Mouse (Mus musculus) heart, embryonic 14.5 days (tissue): ENCODE data around the gene Trabd2b. TPM values are rescaled to one million over a fixed set of nuclear protein-coding genes. Genes with fewer than 3 reads are reported as not detected.

ENCODE experiments used
- ATAC-seq: fragments of 200-750 bp; cut with Nextera tagmentation; 2 replicates; pipeline ENCODE4 v1.8.0; 2017; ENCODE audit warnings: low read depth, moderate TSS enrichment; ENCODE audit not compliant: insufficient number of reproducible peaks, insufficient read depth, low FRiP score
- H3K27ac ChIP-seq, 2 experiments: fragments of 200-500 bp in 1 of 2; fragments of 300-500 bp in 1 of 2; sonication (generic) in 1 of 2; replicated peaks in 1 of 2; 2 replicates each; pipeline ENCODE4 v1.5.1; 2012 to 2014; ENCODE audit warnings: low read depth in 2 of 2, low read length in 2 of 2, control low read depth in 1 of 2, mild to moderate bottlenecking in 1 of 2, mixed read lengths in 1 of 2; ENCODE audit not compliant: control insufficient read depth in 1 of 2, insufficient read depth in 1 of 2
- H3K27me3 ChIP-seq: fragments of 300-500 bp; sonication (generic); 2 replicates; pipeline ENCODE4 v1.6.1; 2014; ENCODE audit warnings: mild to moderate bottlenecking, low read length, control low read depth; ENCODE audit not compliant: control insufficient read depth, insufficient read depth
- H3K36me3 ChIP-seq: fragments of 300-500 bp; sonication (generic); 2 replicates; pipeline ENCODE4 v1.6.1; 2014; ENCODE audit warnings: mild to moderate bottlenecking, control low read depth, low read length, mixed read lengths; ENCODE audit not compliant: control insufficient read depth, insufficient read depth
- H3K4me1 ChIP-seq, 2 experiments: fragments of 200-500 bp in 1 of 2; fragments of 300-500 bp in 1 of 2; sonication (generic) in 1 of 2; 2 replicates each; pipeline ENCODE4 v1.6.1; 2012 to 2014; ENCODE audit warnings: low read length in 2 of 2, control low read depth in 1 of 2, mixed read lengths in 1 of 2; ENCODE audit not compliant: control insufficient read depth in 2 of 2, insufficient read depth in 2 of 2
- H3K4me2 ChIP-seq: fragments of 300-500 bp; sonication (generic); 2 replicates; pipeline ENCODE4 v1.6.1; 2014; ENCODE audit warnings: mild to moderate bottlenecking, low read length
- H3K4me3 ChIP-seq, 2 experiments: fragments of 200-500 bp in 1 of 2; fragments of 300-500 bp in 1 of 2; sonication (generic) in 1 of 2; 2 replicates each; pipeline ENCODE4 v1.5.1; 2012 to 2014; ENCODE audit warnings: low read length in 2 of 2, mild to moderate bottlenecking in 2 of 2, control low read depth in 1 of 2, low read depth in 1 of 2, moderate library complexity in 1 of 2; ENCODE audit not compliant: control insufficient read depth in 1 of 2, insufficient read depth in 1 of 2
- H3K9ac ChIP-seq: fragments of 300-500 bp; sonication (generic); 2 replicates; pipeline ENCODE4 v1.6.1; 2014; ENCODE audit warnings: mild to moderate bottlenecking, low read length
- H3K9me3 ChIP-seq: fragments of 300-500 bp; sonication (generic); 2 replicates; pipeline ENCODE4 v1.6.1; 2016; ENCODE audit warnings: low read length, control low read depth; ENCODE audit not compliant: control insufficient read depth
- WGBS: fragments of 180-500 bp; shearing (Covaris S2); extraction: QIAGEN DNeasy Blood & Tissue Kit; methylation state at CpG from one replicate; pipeline ENCODE4 v1.1.7; 2014; 5-methylcytosine and 5-hydroxymethylcytosine counted together
- polyA plus RNA-seq: library from polyadenylated mRNA; unstranded; fragments of >200 nt; fragmentation: Nextera tagmentation; extraction: Ambion mirVana; gene quantifications from 2 replicates; pipeline ENCODE4 v1.2.1, GENCODE M21; 2014

Gene Trabd2b
- polyA plus RNA-seq, 1 experiment from 2014 or later, result 2.7 TPM

DNA sequence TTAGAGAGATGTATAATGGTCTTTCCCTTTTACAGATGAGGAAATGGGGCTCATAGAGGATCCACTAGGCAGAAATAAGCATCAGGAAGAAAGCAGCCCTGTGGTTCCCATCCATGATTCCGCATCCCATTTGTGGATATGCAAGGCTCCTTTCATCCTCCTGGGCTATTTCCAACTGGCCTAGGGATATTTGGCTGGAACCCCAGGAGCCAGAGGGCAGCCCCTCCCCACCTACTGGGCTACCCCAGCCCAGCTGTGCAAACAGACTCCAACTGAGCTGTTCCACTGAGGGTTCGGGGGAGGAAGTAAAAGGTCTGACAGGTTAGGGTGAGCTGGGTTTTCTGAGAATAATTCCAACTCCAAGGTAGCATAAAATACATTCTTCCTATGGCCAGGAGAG is 39.5 kb upstream of the Trabd2b start:
- no peak overlapping the region for H3K27ac ChIP-seq
- no peaks in the 10 kb centered on the region for H3K36me3 ChIP-seq
- no peak overlapping the region for H3K4me3 ChIP-seq
- no peak overlapping the region for H3K9ac ChIP-seq
- peaks cover 7% of the 10 kb centered on the region for H3K27me3 ChIP-seq
- no peak overlapping the region for H3K4me2 ChIP-seq
- 86% methylated on average over 2 of the region's 2 CpGs for WGBS
- no peak for ATAC-seq
- no peaks in the 10 kb centered on the region for H3K9me3 ChIP-seq
- peaks cover 0 to 2% of the 10 kb centered on the region in 2 experiments; a peak in 1 of 4 replicates for H3K4me1 ChIP-seq

DNA sequence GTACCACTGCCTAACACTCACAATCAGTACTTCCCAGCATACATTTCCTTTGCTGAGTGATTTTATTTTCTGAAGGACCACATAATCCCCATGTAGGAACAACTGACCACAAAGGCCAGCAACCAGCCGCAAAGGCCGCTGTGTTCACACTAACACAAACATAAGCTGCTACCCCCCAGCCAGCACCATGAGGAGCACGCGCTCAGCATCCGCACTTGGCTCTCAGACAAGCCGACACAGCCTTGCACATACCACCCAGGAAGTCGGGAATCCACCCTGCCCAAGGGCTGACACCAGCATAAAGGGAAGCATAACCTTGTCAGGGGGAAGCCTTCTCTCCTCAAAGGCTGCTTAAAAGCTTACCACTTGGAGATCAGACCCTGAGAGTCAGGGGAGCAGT is 38.7 kb upstream of the Trabd2b start:
- Histone ChIP-seq H3K4me2 (no peak overlapping the region), H3K27me3 (peaks cover 7% of the 10 kb centered on the region), H3K4me1 (peaks cover 0 to 2% of the 10 kb centered on the region in 2 experiments; a peak in 1 of 4 replicates), H3K9me3 (no peaks in the 10 kb centered on the region), H3K4me3 (no peak overlapping the region), H3K27ac (no peak overlapping the region), H3K36me3 (no peaks in the 10 kb centered on the region), H3K9ac (no peak overlapping the region)
- ATAC-seq, result no peak
- 33% methylated on average over 7 of the region's 7 CpGs for WGBS

DNA sequence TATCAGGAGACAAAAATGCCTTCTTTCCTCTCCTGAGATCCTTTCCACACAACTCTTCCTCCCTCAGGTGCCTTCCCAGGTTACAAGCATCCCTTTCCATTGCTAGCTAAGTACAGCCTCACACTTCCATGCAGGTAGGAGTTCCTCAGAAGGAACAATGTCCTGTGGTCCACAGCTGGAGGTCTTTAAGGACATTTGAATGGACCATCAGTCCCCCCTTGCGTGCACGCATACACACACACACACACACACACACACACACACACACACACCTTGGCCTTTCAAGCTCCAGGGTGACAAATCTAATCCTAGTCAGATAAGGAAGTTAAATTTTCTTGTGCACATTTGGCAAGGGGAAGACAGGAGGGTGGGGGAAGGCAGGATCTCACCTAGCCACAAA is 36.9 kb upstream of the Trabd2b start:
- Histone ChIP-seq H3K36me3 (no peaks in the 10 kb centered on the region), H3K4me3 (no peak overlapping the region), H3K27me3 (peaks cover 7% of the 10 kb centered on the region), H3K9me3 (no peaks in the 10 kb centered on the region), H3K4me2 (no peak overlapping the region), H3K27ac (no peak overlapping the region), H3K4me1 (peaks cover 0 to 2% of the 10 kb centered on the region in 2 experiments; a peak in 1 of 4 replicates), H3K9ac (no peak overlapping the region)
- ATAC-seq, result no peak
- 71% methylated on average over 2 of the region's 2 CpGs for WGBS

DNA sequence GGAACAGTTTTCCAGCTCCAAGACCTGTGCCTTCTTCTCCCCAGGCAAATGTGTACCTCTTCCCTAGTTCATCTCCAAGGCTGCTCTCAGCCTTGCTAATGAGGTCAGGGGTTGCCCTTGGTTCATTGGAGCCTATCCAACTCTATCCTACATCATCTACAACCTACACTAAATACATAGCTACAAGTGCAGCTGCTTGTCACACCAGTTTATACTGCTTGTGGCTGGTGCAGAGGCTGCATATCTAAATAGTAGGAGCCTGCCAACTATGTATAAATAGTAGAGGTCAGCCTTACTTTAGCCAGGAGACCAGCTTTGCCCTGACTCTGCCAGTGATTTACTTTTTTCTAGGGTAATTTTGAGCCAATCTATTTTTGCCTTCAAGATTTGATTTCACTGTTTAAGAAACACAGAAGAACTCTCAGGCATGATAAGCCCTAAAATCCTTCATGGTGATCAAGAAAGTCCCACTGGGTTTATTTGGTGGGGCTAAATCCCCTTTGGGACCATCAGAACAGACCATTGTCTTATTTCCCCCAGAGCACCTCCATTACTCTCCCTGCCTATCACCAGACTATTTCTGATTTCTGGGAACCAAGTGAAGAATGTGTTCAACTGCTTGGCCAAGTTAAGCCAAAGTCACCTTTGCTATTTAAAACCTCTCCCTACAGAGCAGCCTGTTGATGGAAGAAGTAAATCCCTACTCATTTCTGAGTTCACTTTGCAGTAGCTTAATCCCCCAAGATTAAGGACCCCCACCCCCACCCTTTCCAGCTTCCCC is 35.4 kb upstream of the Trabd2b start:
- Histone ChIP-seq H3K36me3 (no peaks in the 10 kb centered on the region), H3K9ac (no peak overlapping the region), H3K4me3 (no peak overlapping the region), H3K27me3 (peaks cover 7% of the 10 kb centered on the region), H3K4me2 (no peak overlapping the region), H3K27ac (no peak overlapping the region; a peak in 1 of 4 replicates), H3K9me3 (no peaks in the 10 kb centered on the region), H3K4me1 (peaks cover 0 to 2% of the 10 kb centered on the region in 2 experiments; a peak in 1 of 4 replicates)
- no peak for ATAC-seq

GRCm38 (mm10) chr4:114372699-114373098 is 33.8 kb upstream of the Trabd2b start:
- no peak overlapping the region for H3K27ac ChIP-seq
- no peaks in the 10 kb centered on the region for H3K36me3 ChIP-seq
- no peak overlapping the region for H3K4me2 ChIP-seq
- H3K9me3 ChIP-seq, result no peaks in the 10 kb centered on the region
- WGBS, result 75% methylated on average over 3 of the region's 3 CpGs
- H3K4me1 ChIP-seq, result peaks cover 0 to under 1% of the 10 kb centered on the region in 2 experiments; a peak in 1 of 4 replicates
- H3K9ac ChIP-seq, result no peak overlapping the region
- no peaks in the 10 kb centered on the region for H3K27me3 ChIP-seq
- no peak for ATAC-seq
- no peak overlapping the region for H3K4me3 ChIP-seq

DNA sequence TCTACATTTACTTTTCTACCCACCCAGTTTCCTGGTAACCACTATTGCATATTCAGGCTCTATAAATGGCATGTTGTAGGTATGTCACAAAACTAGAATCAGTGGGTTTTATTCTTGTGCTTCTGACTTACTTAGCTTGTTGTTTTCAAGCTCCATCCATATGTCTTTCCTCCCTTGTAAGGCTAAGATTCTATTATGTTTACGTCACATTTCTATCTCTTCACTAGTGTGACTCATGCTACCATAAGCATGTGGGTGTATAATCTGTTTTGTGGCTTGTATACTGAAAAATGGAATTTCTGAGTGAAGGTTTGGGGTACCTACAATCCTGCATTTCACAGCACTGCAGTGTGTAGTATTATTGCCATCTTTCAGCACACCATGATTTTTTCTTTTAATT is 32.2 kb upstream of the Trabd2b start:
- WGBS, result 78% methylated on average over 1 of the region's 1 CpGs
- no peak overlapping the region for H3K4me2 ChIP-seq

GRCm38 (mm10) chr4:114377531-114377930 is 29.0 kb upstream of the Trabd2b start:
- WGBS, result 83% methylated on average over 11 of the region's 11 CpGs
- no peak overlapping the region for H3K4me2 ChIP-seq
- ATAC-seq, result no peak
- no peak overlapping the region for H3K9ac ChIP-seq
- no peaks in the 10 kb centered on the region for H3K36me3 ChIP-seq
- H3K27me3 ChIP-seq, result no peaks in the 10 kb centered on the region
- no peaks in the 10 kb centered on the region for H3K9me3 ChIP-seq
- H3K27ac ChIP-seq, result no peak overlapping the region
- no peak overlapping the region for H3K4me3 ChIP-seq
- H3K4me1 ChIP-seq, result no peaks in the 10 kb centered on the region; a peak in 1 of 4 replicates

More for the DNA sequence above, 32.2 kb upstream of the Trabd2b start:
- no peak for ATAC-seq
- Histone ChIP-seq H3K9ac (no peak overlapping the region), H3K27me3 (no peaks in the 10 kb centered on the region), H3K4me1 (no peaks in the 10 kb centered on the region; a peak in 1 of 4 replicates), H3K36me3 (no peaks in the 10 kb centered on the region), H3K4me3 (no peak overlapping the region), H3K27ac (no peak overlapping the region), H3K9me3 (no peaks in the 10 kb centered on the region)

DNA sequence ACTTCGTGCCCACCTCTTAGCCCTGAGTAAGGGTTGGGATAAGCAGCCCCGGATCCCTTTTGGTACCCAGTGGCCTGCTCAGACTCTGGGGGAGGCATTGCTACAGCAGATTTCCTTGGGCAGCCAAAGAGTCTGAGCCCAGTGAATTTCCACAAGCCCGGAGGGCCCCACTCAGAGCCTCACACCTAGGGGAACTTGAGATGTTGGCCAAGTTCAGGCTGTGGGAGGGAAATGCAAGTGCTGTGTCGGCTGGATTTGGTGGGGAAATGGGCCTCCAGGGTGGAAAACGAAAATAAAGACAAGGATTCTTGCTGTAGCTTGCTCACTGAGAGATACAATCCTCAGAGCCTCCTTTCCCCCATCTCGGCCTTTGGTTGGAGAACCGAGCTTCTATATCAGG is 28.0 kb upstream of the Trabd2b start:
- H3K4me3 ChIP-seq, result no peak overlapping the region
- H3K4me1 ChIP-seq, result no peaks in the 10 kb centered on the region; a peak in 1 of 4 replicates
- H3K27ac ChIP-seq, result no peak overlapping the region
- 66% methylated on average over 7 of the region's 7 CpGs for WGBS
- H3K9me3 ChIP-seq, result no peaks in the 10 kb centered on the region
- no peaks in the 10 kb centered on the region for H3K36me3 ChIP-seq
- no peak overlapping the region for H3K4me2 ChIP-seq
- no peaks in the 10 kb centered on the region for H3K27me3 ChIP-seq
- ATAC-seq, result no peak
- H3K9ac ChIP-seq, result no peak overlapping the region
